Mouse (Mus musculus): Measurements from ENCODE around the gene Fggy.

GRCm38 (mm10) chr4:95672039-95672438 lies 114.7 kb downstream of the Fggy start:
- TF ChIP-seq GATA1 (IDR thresholded peaks at IDR 0.05; ENCODE audit: low read length) (no peak), TAL1 (IDR thresholded peaks at IDR 0.05; ENCODE audit: low read length) (no peak)

Data from erythroblast, embryonic 14.5 days (primary cell).